Mouse (Mus musculus) c-Kit-positive CD71-negative TER-119-negative erythroid progenitor cells, embryonic 14.5 days (primary cell): ENCODE data around the gene Cfp.

ENCODE experiments used
- DNase-seq: peaks from one replicate; pipeline ENCODE4 v3.0.0-alpha.2; 2013; ENCODE audit warnings: low read depth

Cfp gene

DNA sequence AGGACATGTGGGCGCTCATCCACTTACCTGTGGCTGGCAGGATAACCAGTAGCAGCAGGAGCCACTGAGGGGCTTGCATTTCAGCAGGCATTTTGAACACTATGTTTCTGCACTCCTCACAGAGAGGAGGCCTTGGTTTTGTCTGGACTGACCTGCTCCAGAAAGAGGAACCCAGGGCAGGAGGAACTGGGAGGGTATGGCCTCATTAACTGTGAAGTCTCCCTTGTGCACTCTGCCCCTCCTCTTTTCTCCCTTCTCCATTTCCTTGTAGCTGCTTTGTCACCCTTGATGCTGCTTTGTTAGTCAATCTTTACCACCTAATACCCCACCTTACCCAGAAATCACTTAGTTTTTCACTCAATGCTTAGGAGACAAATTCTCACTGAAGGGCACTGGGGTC, at the start of gene Cfp:
Gene Cfp, minus strand, starts transcription at position 192 of the 400 bp plus-strand sequence.
- no peak for DNase-seq

DNA sequence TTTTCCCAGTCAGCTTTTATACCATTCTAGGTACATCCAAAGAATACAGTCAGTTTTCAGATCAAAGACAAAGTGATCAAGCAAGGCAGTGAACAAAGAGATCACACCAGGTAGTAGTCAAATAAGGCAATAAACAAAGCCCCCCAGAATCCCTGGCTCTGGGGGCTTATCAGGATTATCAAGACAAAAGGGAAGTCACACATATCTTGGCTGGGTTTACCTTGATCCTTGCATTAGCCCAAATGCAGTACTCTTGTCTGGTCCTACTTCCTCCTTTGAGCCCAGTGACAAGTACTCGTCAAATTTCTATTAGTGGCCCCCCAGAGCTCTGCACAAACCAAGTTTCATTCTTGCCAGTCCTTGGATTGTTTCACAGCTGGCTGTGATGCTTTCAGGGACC, 49.5 kb upstream of the Cfp start:
- DNase-seq = no peak

DNA sequence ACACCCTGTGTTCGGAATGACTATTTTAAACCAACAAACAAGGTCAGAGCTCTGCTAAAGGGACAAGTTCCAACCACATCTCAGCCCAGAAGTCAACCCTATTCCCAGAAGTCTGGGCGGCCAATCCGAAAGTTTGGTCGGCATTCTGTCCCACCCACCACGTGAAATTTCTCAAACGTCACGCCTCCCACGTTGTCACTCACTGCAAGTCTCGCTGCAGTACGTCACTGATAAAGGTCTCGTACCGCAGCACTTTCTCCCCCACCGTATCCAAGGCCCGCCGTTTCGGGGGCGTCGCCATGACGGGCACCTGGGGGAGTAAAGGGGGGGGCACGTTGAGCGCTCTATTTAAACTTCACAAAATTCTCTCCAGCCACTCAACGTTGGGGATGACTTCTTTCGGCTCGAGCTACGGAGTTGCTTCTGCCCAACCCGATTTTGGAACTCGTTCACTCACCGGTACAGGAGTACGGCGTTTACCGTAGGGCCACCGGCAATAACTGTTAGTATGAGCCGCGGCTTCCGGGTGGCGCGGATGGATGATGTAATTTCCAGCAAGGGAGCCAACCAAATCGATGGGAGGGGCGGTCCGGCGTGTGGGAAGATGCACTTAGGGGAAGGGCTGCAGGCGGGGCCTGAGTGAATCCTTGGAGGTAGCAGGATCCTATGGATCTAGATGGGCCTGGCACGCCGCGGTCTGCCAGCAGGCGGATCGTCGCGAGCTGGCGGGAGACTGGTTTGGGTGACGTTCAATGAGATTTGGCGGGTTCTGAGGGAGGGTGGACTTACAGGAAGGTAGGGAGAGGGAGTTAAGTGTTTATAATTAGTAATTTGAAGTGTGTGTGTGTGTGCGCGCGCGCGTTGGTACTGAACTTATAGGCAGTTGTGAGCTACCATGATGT, 30.4 kb upstream of the Cfp start, which contains the start of gene Uxt:
Gene Uxt, minus strand, starts transcription at position 541 of the 902 bp plus-strand sequence.
- peak; percentile 75 for DNase-seq

DNA sequence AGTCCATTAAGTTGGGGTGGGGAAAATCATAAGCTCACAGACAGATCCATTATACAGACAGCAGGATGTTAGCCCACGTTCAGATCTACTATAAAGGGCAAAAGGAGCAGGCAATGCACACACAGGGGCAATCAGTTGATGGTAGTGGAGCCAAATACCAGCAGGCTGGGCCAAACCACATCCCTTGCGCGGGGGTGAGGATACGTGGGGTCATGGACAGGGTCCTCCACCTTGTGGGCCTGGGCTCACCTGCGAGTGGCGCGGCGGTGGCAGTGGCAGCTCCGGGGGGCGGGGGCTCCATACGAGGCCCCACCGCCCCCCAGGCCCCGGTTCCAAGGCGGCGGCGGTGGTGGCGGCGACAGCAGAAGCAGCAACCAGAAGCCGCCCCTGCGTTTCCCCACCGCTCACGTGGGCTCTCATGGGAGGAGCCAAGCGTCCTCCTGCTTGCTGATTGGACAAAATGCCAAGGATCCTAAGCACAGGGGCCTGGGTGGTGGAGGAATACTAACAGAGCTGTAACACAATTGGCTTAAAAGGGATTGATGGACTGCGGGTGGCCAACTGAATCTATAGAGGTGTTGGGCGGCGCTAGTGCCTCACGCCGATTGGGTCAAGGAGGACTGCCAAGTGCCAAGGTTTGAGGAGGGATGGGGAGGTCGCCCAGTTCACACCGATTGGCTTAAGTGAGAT, 19.0 kb upstream of the Cfp start, which contains the start of gene Elk1:
Gene Elk1, minus strand, starts transcription at position 418 of the 690 bp plus-strand sequence.
- peak; percentile 73 for DNase-seq

DNA sequence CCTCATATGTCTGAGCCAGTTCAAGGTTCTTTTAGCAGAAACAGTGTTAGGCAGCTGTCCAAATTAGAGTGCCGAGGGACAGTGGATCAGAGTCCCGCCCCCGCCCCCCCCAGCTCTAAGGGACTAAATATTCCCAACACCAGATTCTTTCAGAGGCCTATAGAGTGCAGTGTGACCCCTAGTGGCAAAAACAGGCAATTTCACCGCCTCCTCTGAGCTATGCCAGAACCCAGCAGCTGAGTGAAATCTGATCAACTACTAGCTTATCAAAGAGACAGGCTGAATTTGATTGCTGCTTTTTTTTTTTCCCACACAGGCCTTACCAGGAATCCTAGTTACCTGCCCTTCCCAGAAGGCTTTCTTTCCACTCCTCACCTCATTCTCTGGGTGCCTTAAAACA, 14.7 kb upstream of the Cfp start:
- DNase-seq = no peak

DNA sequence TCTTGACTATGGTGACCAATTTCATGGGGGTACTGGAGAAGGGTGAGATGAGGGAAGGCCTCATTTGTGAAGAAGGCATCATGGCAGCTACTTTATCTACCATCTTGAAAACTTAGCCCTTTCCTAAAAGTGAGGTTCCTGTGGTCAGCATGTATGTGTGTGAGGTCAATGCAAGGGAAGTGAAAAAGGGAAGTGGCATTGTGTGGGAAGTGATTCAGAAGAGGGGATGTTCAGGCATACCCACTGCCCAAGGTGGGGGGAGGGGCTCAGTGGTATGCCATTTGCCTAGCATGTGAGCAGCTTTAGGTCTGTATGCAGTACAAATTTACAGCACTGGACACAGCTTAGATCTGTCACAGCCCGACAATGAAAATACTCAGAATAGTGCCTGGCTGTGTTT, 608 bp upstream of the Cfp start:
- no peak for DNase-seq

DNA sequence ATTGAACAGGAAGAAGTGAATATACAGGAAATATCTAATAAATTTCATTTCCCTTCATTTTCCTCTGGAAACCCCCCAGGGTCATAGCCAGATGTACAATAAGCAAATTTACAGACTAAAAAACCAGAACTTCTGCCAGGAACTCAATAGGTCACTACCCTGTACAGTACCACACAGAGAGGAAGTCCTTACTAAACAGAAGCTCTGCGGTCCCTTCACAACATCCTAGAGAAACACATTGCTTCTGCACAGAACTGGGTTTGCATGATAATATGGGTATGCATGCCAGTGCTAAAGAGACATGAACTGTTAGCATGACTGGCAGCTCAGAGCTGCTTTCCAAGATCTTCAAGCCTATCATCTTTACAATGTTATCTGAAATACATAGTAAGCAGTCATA, 1.5 kb downstream of the Cfp start:
- no peak for DNase-seq

DNA sequence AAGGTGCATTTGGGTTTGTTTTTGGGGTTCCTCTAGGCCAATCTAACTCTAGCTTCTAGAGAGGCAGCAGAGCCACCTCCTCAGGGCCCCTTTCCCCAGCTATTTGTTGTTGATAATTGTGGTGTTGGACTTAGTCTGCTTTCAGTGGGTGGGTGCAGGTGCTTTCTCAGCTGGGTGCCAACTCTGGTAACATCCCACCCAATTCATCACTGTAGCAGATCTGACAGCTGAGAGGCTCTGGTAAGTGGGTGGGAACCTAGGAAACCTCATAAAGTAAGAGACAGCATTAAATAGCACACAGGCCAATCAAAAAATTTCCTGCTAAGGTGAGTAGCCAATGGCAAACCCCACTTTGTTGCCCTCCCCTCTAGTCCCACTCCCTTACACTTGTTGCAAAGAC, 6.4 kb downstream of the Cfp start:
- no peak for DNase-seq

DNA sequence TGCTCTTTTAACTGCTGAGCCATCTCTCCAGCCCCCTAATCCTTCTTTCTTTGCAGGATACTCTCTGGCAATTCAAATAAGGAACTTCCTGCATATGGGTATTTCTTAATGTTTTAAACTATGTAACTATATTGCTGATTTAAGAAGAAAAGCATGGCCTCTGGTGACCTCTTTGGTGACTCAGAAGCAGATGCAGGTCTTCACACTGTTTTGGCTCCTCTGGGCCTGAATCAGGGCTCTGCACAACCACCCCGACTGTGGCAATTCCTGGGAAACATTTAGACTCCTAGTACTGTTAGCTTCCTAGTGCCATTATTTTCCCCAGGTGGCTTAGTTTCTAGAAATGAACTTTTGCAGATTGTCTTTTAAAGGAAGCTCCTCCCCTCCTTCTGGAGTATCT, 7.8 kb downstream of the Cfp start:
- no peak for DNase-seq

DNA sequence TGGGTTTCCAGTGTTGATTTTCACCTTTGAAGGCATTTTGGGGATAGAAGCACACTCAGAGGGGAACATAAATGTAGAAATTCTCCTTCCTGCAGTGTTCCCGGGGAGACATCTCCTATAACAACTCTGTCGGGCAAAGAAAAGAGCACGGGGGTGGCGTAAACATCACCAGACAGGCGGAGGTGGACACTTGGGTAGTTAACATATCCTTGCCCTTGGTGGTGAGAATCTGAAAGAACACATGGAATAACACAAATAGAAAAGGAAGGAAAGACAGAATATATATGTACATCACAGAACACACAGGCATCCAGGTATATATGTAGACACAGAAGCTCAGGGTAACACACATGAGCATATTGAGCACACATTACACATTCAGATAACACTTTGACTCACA, 10.0 kb downstream of the Cfp start:
- DNase-seq = no peak

DNA sequence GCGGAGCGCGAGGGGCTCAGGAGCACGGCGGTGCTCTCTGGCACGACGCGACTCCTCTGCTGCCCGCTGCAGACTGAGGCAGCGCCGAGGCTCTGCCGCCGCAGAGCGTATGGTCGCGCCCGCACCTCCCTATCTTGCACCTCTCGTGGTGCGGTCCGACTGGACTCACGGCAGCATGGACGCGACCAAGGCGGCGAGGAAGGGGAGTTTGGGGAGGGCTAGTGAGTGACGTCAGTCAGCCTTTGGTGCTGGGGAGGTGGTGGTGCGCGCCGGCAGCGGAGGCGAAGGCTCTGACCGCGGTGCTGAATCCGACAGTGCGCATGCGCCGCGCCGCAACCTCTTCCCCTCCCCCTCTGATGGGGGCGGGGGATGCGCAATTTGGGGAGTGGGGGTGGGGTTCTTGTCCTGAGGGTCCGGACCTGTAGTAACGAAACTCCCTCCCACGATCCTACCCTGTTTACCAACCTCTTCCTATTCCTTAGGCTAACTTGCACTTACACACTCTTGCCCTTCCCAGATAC, 10.5 kb downstream of the Cfp start, which contains the start of gene Syn1:
Gene Syn1, minus strand, starts transcription at position 161 of the 521 bp plus-strand sequence.
- DNase-seq = peak; percentile 54

DNA sequence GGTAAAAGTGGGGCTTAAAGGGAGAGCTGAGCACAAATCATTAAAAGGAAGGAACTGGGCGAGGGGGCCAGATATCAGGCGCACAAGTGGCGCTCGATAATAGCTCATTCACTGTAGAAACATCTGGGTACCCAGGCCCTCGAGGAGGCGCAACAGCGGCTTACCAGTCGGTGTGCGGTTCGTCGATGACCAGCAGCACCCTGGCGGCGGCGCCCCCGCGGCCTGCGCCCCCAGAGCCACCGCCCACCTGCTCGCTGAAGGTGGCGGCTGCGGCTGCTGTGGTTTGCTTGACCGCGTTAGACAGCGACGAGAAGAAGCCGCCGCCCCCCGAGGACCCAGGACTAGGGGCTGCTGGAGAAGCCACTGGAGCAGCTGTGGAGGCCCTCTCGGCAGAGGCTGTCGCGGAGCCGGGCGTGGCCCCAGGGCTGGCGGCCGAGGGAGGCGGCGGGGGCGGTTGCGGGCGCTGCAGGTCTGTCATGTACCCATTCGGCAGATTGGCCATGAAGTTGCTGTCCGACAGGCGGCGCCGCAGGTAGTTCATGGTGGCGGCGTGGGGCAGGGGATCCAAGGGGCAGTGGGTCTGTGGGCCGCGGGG, 11.0 kb downstream of the Cfp start:
- DNase-seq = no peak

DNA sequence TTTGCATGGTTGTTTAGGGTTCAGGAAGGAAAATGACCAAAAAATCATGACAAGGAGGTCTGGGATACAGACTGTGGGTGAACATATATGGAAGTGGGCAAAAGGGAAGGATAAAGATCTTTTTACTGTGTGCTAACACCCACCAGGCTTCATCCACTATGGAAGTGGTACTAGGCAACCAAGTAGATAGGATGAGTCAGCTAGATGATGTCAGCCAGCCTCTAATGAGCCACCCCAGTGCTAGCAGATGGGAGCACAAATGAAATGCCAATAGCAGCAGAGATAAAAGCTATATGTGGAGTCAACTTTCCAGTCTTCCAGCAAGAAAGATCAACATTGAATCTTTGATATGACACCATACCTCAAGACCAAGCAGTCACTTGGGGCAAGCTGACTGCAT, 16.3 kb downstream of the Cfp start:
- no peak for DNase-seq

DNA sequence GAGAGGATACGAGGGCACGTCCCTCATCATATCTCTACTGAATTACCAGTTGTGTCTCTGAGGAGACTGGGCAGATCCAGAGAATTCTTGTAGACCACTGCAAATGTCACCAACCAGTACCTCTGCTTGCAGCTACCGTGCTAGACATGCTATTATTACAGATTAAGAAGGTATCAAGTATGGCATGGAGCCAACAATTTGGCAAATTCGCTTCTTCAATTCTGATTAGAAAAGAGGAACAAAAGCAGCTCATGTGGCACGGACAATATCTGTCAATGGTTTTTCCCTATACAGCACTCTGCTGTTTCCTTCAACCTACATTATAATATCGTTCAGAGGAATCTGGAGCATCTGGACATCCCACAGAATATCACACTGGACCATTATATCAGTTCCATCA, 17.6 kb downstream of the Cfp start:
- DNase-seq = no peak

DNA sequence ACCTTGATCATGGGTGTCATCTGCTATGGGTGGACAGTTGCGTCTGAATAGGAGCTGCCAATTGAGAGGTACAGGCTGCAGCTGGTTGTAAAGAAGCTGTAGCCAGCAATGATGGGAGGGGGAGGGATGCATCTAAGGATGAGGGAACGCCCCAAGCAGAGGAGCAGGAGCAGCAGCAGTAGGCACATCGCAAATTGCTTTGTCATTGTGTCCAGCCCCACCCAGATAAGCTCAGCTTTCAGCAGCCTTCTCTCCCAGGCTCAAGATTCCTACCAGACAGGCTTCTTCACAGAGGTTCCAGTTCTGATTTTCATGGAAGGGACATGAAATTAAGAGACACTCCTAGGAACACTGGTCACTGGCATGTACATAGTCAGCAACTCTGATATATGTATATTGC, 21.3 kb downstream of the Cfp start:
- no peak for DNase-seq
